Mouse (Mus musculus) frontal cortex, adult 2 months (tissue): ENCODE data around the gene D17Wsu92e. TPM values are rescaled to one million over a fixed set of nuclear protein-coding genes. Genes with fewer than 3 reads are reported as not detected.
"Not testable (repeated sequence)": the region's sequence is repeated elsewhere in the genome, so short reads cannot be mapped to it uniquely, and the experiment has no call there.

Experiments used
- DNase-seq, 2 experiments: peaks; one replicate each; pipeline ENCODE4 v3.0.0; 2022; ENCODE audit warnings: low spot score in 1 of 2; ENCODE audit errors: extremely low spot score in 1 of 2
- polyA plus RNA-seq: library from polyadenylated mRNA; depleted of rRNA; stranded (reverse); fragments of >200 nt; gene quantifications from 2 replicates; pipeline ENCODE4 v1.2.3, GENCODE M21; 2012; rRNA removed

D17Wsu92e gene
- 157 and 178 TPM in 2 replicates for polyA plus RNA-seq

- peak; percentile 95 to 99 for DNase-seq
Measured at GRCm38 (mm10) chr17:27820568-27821406, at the start of gene D17Wsu92e. Gene D17Wsu92e (minus strand): TSS chr17:27820648.

GRCm38 (mm10) chr17:27866737-27867136 lies 46.3 kb upstream of the D17Wsu92e start:
- DNase-seq, result no peak

GRCm38 (mm10) chr17:27865461-27865860 lies 45.0 kb upstream of the D17Wsu92e start:
- no peak for DNase-seq

GRCm38 (mm10) chr17:27859131-27859530 lies 38.7 kb upstream of the D17Wsu92e start:
- no peak for DNase-seq

GRCm38 (mm10) chr17:27857649-27858475 lies 37.4 kb upstream of the D17Wsu92e start:
- DNase-seq, result no peak

- peak in 1 of 2 experiments; percentile 32 for DNase-seq
Measured at GRCm38 (mm10) chr17:27856798-27857648, 36.6 kb upstream of the D17Wsu92e start.

GRCm38 (mm10) chr17:27856265-27856797 lies 35.9 kb upstream of the D17Wsu92e start, which contains the start of gene Uhrf1bp1:
Gene Uhrf1bp1 (plus strand): TSS chr17:27856441.
- peak; percentile 11 to 77 for DNase-seq

GRCm38 (mm10) chr17:27851076-27851475 lies 30.6 kb upstream of the D17Wsu92e start:
- no peak for DNase-seq

- no peak for DNase-seq
Measured at GRCm38 (mm10) chr17:27848351-27848750, 27.9 kb upstream of the D17Wsu92e start.

- peak; percentile 96 to 98 for DNase-seq
Measured at GRCm38 (mm10) chr17:27839469-27840252, 19.2 kb upstream of the D17Wsu92e start.

- not testable (repeated sequence) for DNase-seq
Measured at GRCm38 (mm10) chr17:27837850-27838249, 17.4 kb upstream of the D17Wsu92e start, which contains the start of gene Snrpc. Gene Snrpc (plus strand): TSS chr17:27838150.

GRCm38 (mm10) chr17:27830411-27830810 lies 10.0 kb upstream of the D17Wsu92e start:
- DNase-seq, result no peak

GRCm38 (mm10) chr17:27827511-27827910 lies 7.1 kb upstream of the D17Wsu92e start:
- DNase-seq, result no peak

- no peak for DNase-seq
Measured at GRCm38 (mm10) chr17:27826908-27827383, 6.5 kb upstream of the D17Wsu92e start.

GRCm38 (mm10) chr17:27825984-27826905 lies 5.8 kb upstream of the D17Wsu92e start:
- DNase-seq, result peak in 1 of 2 experiments; percentile 38

GRCm38 (mm10) chr17:27825539-27825938 lies 5.1 kb upstream of the D17Wsu92e start:
- no peak for DNase-seq

GRCm38 (mm10) chr17:27824941-27825340 lies 4.5 kb upstream of the D17Wsu92e start:
- DNase-seq, result no peak
